Mouse (Mus musculus): ENCODE measurements at regions not wholly inside any gene's neighbourhood (a gene's known extent, or its start where the extent isn't known, plus 50 kb on each side); places are given as distances from the start of the nearest gene placed in this dataset.

DNA sequence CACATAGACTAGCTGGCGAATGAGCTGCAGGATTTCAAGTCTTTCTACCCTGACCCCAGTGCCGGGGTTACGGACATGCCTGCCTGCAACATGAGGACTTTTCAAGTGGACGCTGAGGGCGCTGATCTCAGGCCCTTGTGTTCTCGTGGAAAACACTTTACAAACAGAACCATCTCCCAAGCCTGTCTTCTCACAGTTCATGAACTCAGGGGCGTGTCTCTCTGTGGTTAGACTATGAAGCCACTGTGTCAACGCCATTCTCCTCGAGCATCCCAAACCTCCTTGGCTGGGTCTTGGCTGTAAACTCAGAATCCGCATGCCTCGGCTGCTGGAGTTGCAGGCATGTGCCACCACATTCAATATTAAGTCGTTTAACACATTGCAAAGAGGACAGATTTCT is 284.9 kb upstream of the 4930412O13Rik start:
- no peak for DNase-seq

DNA sequence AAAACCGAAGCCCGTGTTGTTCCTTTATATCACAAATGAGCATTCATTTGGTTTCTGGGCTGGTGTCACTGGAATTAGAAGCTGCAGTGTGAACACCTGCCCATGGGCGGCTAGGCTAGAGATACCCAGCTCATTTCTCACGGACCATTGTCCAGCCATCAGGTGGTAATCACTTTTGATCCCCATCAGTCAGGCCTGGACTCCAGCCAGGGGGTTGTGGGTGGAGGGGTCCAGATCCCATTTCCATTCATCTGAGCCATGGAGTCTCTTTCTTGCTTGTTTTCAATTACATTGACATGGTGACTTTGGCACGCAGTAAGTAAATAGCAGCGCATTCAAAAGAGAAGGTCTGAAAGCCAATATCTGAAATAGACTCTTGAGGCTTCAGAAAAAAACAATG is 276.1 kb upstream of the 4930412O13Rik start:
- no peak for DNase-seq

DNA sequence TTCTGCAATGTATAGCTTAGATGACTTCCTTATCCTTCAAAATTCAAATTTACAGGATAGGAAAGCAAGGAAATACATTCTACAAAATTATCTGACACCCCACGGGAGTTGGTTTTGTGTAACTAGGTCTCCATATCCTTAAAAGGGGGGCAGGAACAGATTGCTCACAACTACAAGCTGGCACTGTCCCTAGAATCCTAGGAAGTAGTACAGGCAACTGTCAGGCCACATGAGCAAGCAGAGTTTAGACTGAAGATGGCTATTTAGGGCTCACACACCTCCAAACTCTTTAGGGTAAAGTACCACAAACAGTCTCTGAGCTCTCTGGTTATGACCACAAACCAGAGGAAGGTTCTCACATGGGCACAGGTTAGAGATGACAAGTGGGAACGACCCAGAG is 273.5 kb upstream of the 4930412O13Rik start:
- DNase-seq, result no peak

- DNase-seq, result no peak
Measured at GRCm38 (mm10) chr2:9614415-9614814, 266.6 kb upstream of the 4930412O13Rik start.

DNA sequence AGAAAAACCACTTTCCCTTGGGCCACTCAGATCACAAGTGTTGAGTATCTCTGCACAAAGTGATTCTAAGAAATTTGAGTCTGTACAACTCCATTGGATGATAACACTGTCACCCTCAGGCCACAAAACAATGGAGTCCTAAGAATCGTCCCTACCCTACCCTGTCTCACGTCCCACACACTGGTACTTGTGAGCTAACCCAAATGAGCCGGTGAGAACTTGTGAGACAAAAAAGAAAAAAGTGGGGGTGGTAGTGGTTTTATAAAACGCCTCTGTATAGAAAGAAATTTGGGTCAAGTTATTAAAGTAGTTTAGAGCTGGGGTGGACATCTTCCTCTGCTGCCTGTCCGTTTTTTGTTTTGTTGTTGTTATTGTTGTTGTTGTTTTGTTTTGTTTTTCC is 264.8 kb upstream of the 4930412O13Rik start:
- no peak for DNase-seq

DNA sequence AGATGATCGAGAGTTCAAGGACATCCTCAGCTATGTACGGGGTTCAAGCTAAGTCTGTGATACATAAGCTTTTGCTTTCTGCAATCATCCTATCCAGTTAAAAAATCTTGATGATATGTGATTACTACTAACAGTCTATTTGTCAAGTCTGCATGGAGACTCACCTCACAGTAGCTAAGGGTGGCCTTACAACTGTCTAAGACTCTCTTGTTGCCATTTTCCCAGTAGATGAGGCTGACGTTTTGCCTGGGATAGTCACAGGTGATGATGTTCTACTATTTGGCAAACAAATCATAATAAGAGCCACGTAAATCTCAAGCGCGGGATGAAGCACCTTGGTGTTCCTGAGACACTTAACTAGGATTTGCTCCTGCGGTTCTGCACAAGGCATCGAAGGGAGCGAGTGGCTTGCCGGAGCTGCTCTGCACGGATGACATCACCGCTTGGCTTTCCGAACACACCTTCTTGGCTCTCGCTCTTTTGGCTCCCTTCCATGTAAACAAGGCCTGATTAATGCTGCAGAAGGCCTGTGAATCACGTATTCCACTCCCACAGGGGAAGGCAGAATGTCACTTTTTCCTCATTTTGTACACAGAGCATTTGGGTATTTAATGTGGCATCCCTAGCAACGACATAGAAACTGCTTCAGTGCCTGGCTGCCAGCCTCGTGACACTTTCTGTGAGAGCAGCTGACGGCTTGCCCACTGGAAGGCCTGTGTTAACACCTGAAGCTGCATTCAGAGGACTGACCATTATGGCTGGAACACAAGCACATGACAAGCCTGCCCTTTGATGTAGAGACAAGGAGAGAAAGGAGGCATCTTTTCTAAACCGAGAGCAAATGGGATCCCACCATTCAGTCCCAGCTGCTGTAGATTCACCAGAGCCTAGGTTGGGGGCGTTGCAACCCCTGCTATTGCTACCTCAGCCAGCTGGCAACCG is 260.5 kb upstream of the 4930412O13Rik start:
- DNase-seq, result no peak

GRCm38 (mm10) chr2:9623702-9624101 is 257.4 kb upstream of the 4930412O13Rik start:
- DNase-seq, result no peak

GRCm38 (mm10) chr2:9628026-9628425 is 253.0 kb upstream of the 4930412O13Rik start:
- no peak for DNase-seq

DNA sequence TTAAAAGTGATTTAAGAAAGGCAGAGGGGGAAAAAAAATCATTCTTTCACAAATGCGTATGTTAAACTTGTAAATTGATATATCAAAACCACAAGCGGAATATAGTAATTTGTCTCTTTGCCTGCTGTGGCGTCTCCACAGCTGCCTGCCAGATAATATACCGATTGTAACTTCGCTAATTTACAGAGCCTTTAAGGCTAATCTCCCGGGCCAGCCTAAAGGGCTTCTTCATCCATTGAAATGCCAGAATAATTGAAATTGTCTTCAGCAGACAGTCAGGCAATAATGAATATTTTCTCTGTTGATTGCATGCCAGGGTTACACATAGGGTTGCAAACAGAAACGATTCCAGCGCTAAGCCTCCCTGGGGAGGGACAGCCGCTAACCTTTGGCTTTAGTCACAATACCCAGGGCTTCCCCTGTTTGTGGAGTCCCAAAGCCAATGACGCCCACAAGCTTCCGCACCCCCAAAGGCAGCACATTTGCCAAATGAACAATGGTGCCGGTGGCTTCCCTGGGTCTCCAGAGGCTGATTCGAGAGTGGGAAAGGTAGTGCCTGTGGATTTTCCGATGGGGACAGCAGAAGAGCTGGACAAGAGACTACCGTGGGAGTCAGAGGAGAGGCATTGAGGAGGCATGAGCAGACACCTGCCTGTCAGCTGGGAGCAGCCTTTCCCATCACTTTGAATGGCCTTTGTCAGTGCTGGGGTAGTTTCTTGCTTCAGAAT is 248.2 kb upstream of the 4930412O13Rik start:
- no peak for DNase-seq

- DNase-seq, result no peak
Measured at GRCm38 (mm10) chr2:9639262-9639661, 241.8 kb upstream of the 4930412O13Rik start.

DNA sequence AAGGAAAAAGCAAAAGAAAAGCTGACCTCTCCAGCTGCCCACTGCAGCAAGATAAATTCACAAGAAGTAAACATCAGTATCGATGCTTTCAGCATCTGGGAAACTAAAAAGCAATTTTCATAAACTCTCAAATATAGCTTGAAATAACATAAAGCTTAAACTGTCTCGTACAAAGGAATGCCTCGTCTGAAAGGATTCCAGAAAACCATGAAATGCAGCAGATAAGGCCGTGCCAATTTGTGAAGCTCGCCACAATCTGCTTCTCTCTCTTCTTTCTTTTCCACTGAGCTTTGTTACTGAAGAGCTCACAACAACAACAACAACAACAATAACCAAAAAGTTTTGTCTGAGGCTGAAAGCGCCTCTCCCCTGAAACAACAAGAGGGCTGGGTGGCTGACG is 239.4 kb upstream of the 4930412O13Rik start:
- DNase-seq, result no peak

DNA sequence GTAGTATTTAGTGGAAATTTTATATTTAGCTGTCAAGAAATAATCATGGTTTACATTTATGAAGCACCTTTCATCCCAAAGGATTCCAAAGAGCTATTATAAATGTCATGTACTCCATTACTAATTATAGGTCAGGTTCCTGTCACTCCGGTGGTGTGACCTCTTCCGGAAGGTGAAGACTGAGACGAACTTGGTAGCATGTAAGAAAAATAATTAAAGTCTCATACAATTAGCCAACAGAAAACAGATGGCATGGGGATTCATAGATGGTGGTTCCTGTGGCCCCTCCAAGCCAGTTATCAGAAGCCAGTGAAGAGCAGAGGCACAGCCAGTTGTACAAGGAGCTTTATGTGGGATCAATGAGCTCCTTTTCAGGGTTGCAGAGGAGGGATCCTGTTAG is 238.6 kb upstream of the 4930412O13Rik start:
- no peak for DNase-seq

- no peak for DNase-seq
Measured at GRCm38 (mm10) chr2:9646466-9646865, 234.6 kb upstream of the 4930412O13Rik start.

- no peak for DNase-seq
Measured at GRCm38 (mm10) chr2:9646963-9647362, 234.1 kb upstream of the 4930412O13Rik start.

- no peak for DNase-seq
Measured at GRCm38 (mm10) chr2:9650082-9650481, 231.0 kb upstream of the 4930412O13Rik start.

GRCm38 (mm10) chr2:9658880-9659279 is 222.2 kb upstream of the 4930412O13Rik start:
- no peak for DNase-seq

DNA sequence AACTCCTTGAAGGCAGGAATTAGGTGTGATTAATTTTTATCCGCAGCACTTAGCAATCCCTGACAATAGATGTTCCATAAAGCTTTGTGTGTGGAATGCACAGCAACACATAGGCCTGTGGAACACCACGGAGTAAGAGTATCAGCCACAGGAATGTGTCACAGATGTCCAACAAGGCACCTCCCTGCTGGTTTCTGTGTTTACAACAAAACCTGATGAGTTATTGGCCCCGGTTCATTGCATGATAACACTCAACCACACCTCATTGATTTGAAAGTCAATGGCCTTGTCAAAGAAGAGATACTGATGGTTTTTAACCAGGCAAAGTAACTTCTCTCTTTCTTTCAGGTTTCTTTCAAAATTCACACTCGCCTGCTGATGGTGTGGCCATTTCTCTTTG is 211.4 kb upstream of the 4930412O13Rik start:
- no peak for DNase-seq

GRCm38 (mm10) chr2:9681691-9682152 is 199.3 kb upstream of the 4930412O13Rik start:
- no peak for DNase-seq

- no peak for DNase-seq
Measured at GRCm38 (mm10) chr2:9683673-9684210, 197.3 kb upstream of the 4930412O13Rik start.

DNA sequence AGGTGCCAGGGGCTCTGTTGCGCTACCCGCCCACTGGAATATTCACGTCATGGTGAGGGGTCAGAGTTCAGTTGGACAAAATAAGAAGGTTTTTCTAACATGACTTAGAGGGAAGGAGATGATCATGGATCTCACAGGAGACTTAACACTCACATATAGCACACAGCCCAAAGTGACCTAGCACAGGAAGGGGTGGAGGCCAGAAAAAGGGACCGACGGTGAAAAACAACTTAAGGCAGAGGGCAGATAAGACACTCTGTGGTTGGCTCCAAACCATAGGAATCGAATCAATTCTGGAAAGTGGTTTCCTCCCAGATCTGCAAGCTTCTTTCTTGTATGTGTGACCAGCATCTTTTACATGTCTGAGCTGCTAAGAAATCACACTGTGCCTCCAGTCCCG is 192.9 kb upstream of the 4930412O13Rik start:
- no peak for DNase-seq

DNA sequence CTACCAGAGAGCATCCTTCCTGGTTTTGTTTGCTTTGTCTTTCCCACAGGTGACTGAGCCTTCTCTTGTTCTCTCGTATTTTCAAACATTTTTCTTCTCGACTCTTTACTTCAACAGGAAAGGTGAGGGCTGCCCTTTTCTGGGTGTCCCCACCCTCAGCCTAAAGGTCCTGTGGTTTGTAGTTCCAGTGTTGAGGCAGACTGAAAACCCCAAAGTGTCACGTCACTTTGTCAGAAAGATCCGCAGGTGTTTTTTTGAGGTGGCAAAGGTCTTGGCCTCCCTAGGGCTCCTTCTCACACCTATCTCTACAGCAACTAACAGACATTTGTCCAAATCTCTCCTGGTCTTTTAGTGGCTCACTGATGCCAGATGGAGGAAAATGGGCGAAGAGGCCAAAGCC is 191.5 kb upstream of the 4930412O13Rik start:
- no peak for DNase-seq

DNA sequence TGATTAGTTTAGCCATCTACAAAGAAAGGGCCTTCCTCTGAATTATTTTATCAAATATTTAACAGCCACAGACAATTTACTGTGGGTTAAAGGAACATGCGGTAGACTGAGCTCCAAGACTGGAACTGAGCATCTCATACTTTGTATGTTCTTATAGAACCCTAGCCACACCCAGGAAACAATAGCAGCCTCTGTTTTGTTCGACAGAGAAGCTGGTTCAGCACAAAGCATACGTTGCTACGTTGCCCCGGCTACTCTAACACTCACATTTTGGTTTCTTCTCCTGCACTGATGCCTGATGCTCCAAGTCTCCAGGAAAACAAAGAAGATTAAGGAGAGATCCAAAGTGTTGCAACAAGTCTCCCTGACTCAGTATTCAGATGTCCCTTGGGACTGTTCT is 189.5 kb upstream of the 4930412O13Rik start:
- DNase-seq, result no peak

DNA sequence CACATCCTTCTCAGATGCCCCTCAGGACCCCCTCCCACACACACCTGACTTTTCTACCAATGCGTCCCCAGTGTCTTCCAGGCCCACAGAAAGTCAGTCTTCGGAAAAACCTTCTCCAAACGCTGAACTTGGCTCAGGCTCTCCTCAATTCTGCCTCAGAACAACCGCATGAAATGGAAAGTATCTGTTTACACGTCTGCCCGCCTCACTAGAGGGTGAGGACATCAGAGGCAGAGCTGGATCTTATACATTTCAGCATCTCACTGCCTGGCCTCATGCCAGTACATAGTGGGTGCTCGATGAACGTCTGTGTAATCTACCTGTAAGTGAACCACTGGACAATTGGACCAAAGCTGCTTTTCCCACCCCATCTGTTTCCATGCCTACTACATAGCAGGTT is 189.1 kb upstream of the 4930412O13Rik start:
- no peak for DNase-seq

GRCm38 (mm10) chr2:9693351-9693750 is 187.7 kb upstream of the 4930412O13Rik start:
- DNase-seq, result no peak

All from spleen, adult 18-20 months (tissue).